Mouse (Mus musculus) ES-Bruce4 (cell line): ENCODE data around the gene Tecpr1.

Experiments used
- CTCF ChIP-seq: IDR thresholded peaks from one replicate; pipeline ENCODE4 v1.8.1; 2011; ENCODE audit warnings: low read depth, low read length
- EP300 ChIP-seq: IDR thresholded peaks from 2 replicates; pipeline ENCODE4 v1.6.1; 2011; ENCODE audit warnings: low read depth, low read length; ENCODE audit not compliant: insufficient read depth
- POLR2A ChIP-seq: IDR thresholded peaks from one replicate; pipeline ENCODE4 v1.8.1; 2011; ENCODE audit warnings: low read length; ENCODE audit not compliant: insufficient read depth

DNA sequence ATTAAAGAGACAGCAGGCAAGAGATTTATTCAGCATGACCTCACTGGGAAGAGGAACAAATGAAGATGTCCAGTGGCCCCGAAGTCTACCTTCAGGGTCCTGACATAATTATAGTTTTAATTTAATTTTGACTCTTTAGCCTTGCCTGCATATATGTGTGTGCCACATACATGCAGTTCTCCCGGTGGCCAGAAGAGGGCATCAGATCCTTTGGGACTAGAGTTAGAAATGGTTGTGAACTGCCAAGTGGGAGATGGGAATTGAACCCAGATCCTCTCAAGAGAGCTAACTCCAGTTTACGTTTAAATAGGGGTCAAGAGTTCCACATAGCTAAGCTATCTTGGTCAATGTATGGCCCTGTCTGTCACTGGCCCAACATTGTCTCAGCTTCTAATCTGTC is 26.5 kb upstream of the Tecpr1 start:
- no peak for TF ChIP-seq CTCF
- TF ChIP-seq POLR2A: no peak
- no peak for TF ChIP-seq EP300
